Mouse (Mus musculus) liver, adult 2 months (tissue): ENCODE measurements at regions not wholly inside any gene's neighbourhood (a gene's known extent, or its start where the extent isn't known, plus 50 kb on each side); places are given as distances from the start of the nearest gene placed in this dataset.
"Not testable (repeated sequence)": the region's sequence is repeated elsewhere in the genome, so short reads cannot be mapped to it uniquely, and the experiment has no call there.

Experiments
- DNase-seq: peaks from one replicate; pipeline ENCODE4 v3.0.0-alpha.2; 2011; ENCODE audit warnings: low read depth, low spot score; ENCODE audit errors: extremely low read depth
- H3K27ac ChIP-seq: fragments of 200-500 bp; replicated peaks from 2 replicates; pipeline ENCODE4 v1.5.1; 2012; ENCODE audit warnings: low read depth, mild to moderate bottlenecking, control low read depth, inconsistent platforms, low read length; ENCODE audit not compliant: insufficient read depth
- H3K27me3 ChIP-seq: fragments of 200-500 bp; 2 replicates; pipeline ENCODE4 v1.6.1; 2012; ENCODE audit warnings: mild to moderate bottlenecking, moderate library complexity, low read length, inconsistent platforms; ENCODE audit not compliant: control insufficient read depth, insufficient read depth
- H3K36me3 ChIP-seq: fragments of 200-500 bp; 2 replicates; pipeline ENCODE4 v1.6.1; 2012; ENCODE audit warnings: low read length, inconsistent platforms; ENCODE audit not compliant: control insufficient read depth, insufficient read depth
- H3K4me1 ChIP-seq: fragments of 200-500 bp; 2 replicates; pipeline ENCODE4 v1.6.1; 2011; ENCODE audit warnings: low read length; ENCODE audit not compliant: control insufficient read depth, insufficient read depth
- H3K4me3 ChIP-seq: fragments of 200-500 bp; 2 replicates; pipeline ENCODE4 v1.5.1; 2011; ENCODE audit warnings: low read depth, mild to moderate bottlenecking, control low read depth, low read length, moderate library complexity; ENCODE audit not compliant: insufficient read depth
- H3K79me2 ChIP-seq: fragments of 200-500 bp; 2 replicates; pipeline ENCODE4 v1.6.1; 2012; ENCODE audit warnings: inconsistent platforms, mild to moderate bottlenecking, low read length, moderate library complexity; ENCODE audit not compliant: control insufficient read depth, insufficient read depth
- H3K9ac ChIP-seq: fragments of 200-500 bp; 2 replicates; pipeline ENCODE4 v1.6.1; 2012; ENCODE audit warnings: low read depth, mild to moderate bottlenecking, control low read depth, inconsistent platforms, low read length
- CTCF ChIP-seq: fragments of 200-500 bp; IDR thresholded peaks from 2 replicates; pipeline ENCODE4 v1.5.1; 2011; ENCODE audit warnings: low read depth, low read length, control low read depth
- POLR2A ChIP-seq: fragments of 200-500 bp; IDR thresholded peaks from 2 replicates; pipeline ENCODE4 v1.6.1; 2011; ENCODE audit warnings: low read length, control low read depth; ENCODE audit not compliant: insufficient read depth; ENCODE audit errors: extremely low read depth
- whole genome bisulfite sequencing: fragments of 180-500 bp; shearing (Covaris S2); methylation state at CpG from one replicate; pipeline ENCODE4 v1.1.7; 2018; 5-methylcytosine and 5-hydroxymethylcytosine counted together

DNA sequence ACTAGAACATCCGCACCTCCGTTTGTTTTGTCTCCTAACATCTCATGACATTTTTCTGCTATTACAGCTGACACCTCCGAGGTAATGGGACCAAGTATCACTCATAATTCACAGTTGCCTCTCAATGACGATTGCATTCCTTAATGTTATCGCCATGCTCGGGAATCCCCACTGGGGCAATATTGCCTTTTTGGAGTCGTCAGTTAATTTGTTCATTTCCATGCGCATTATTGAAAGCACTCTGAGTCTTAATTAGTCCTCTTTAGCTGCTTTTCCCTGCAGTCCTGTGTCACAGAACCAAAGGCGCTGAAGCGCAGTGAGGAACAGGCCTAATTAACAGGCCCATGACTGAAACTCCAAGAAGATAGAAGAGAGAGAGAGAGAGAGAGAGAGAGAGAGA lies 255.0 kb upstream of the Castor2 start:
- DNase-seq = no peak
- WGBS = 73% methylated on average over 10 of the region's 10 CpGs
- Histone ChIP-seq H3K27me3 (no peaks in the 10 kb centered on the region), H3K4me3 (no peak overlapping the region), H3K9ac (no peak overlapping the region), H3K4me1 (no peaks in the 10 kb centered on the region), H3K79me2 (no peaks in the 10 kb centered on the region), H3K27ac (no peak overlapping the region), H3K36me3 (no peaks in the 10 kb centered on the region)
- TF ChIP-seq POLR2A (no peak), CTCF (no peak)

DNA sequence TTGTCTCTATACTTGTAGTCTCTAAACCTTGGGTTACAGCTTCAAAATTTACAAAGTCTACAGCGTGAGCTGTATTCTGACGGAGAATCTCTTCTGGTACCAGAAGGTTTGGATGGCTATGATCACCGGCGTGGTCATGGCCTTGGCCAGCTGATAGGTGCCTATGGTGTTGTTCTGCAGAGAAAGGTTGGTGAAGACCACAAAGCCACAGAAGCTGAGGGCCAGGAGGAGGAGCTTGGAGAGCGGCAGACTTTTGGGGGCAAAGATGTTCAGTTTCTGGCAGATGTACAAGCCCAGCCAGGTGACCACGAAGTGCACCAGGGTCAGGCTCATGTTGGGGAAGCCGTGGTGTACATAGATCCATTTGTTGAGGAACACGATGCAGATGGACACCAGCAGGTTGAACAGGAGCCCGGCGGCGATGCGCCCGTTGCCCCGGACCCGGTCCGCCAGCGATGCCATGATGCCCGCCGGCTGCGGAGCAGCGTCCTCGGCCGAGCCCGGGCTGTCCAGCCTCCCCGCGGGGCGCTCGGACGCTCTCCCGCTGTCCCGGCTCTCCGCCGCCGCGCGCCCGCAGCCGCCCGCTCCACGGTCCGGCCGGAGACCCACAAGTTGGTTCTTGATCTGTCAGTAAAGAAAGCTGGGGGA lies 257.3 kb upstream of the Castor2 start:
- not testable (repeated sequence) for H3K79me2 ChIP-seq, H3K27ac ChIP-seq, H3K27me3 ChIP-seq, DNase-seq, H3K9ac ChIP-seq, H3K4me1 ChIP-seq, H3K4me3 ChIP-seq, H3K36me3 ChIP-seq
- 53% methylated on average over 21 of the region's 42 CpGs for WGBS

DNA sequence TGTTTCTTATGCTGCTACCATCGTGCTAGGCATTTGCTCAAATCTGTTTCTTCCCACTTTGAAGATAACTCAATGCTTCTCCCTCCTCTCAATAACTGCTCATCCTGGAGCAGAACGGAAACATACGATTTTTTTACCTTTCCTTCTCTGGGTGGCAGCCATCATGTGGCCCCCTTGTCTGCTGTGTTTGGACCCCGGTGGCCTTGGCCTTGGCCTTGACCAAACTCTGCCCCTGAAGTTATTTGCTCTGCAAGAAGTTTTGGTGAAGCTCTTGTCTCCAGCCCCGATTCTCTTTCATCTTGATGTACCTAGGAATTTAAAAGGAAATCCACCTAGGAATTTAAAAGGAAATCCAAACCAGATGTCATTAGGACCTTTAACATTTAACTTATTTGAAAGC lies 261.2 kb upstream of the Castor2 start:
- no peak overlapping the region for H3K27ac ChIP-seq
- H3K9ac ChIP-seq = no peak overlapping the region
- H3K4me1 ChIP-seq = no peaks in the 10 kb centered on the region
- H3K36me3 ChIP-seq = no peaks in the 10 kb centered on the region
- no peaks in the 10 kb centered on the region for H3K27me3 ChIP-seq
- WGBS = 70% methylated on average over 5 of the region's 5 CpGs
- H3K4me3 ChIP-seq = no peak overlapping the region
- DNase-seq = no peak
- no peaks in the 10 kb centered on the region for H3K79me2 ChIP-seq
- TF ChIP-seq POLR2A = no peak
- no peak for TF ChIP-seq CTCF

DNA sequence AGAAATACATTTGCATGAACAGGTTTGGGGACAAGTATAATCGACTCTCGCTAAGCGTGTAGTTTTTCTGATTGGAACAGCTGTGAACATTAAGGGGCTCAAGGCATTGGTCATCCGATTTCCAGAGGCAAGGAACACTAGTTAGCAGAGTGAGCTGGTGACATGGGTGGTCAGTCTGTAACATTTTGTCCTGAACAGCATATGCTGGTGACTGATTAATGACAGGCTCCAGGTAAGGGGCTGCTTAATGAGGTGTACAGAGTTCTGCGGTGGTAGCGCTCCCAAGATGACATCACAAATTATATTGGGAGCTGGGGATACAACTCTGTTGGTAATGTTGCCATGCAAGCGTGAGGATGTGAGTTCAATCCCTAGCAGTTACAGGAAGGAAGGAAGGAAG lies 266.3 kb upstream of the Castor2 start:
- no peaks in the 10 kb centered on the region for H3K36me3 ChIP-seq
- 89% methylated on average over 7 of the region's 7 CpGs for WGBS
- H3K4me3 ChIP-seq = no peak overlapping the region
- H3K79me2 ChIP-seq = no peaks in the 10 kb centered on the region
- H3K27ac ChIP-seq = no peak overlapping the region
- TF ChIP-seq CTCF (no peak), POLR2A (no peak)
- no peak for DNase-seq
- H3K4me1 ChIP-seq = no peaks in the 10 kb centered on the region
- no peak overlapping the region for H3K9ac ChIP-seq
- no peaks in the 10 kb centered on the region for H3K27me3 ChIP-seq

DNA sequence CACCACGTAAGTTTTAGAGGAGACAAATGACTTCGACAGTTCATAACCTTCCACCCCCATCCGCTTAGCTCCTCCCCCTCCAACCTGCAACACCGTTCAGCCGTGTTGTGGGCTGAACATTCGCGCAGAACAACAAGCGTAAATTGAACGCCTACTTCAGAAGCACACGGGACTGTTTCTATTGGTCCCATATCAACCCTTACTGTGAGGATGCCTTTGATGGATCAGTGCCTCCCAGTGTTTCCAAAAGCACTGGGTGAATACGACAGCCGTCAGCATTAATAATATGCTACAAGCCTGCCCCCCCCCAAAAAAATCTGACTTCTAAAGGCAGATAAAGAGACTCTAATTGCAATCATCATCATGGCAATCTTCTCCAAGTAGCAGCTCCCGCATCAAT lies 271.3 kb upstream of the Castor2 start:
- Histone ChIP-seq H3K27ac (no peak overlapping the region), H3K4me1 (no peaks in the 10 kb centered on the region), H3K79me2 (no peaks in the 10 kb centered on the region), H3K9ac (no peak overlapping the region), H3K27me3 (no peaks in the 10 kb centered on the region), H3K4me3 (no peak overlapping the region), H3K36me3 (no peaks in the 10 kb centered on the region)
- no peak for DNase-seq
- no peak for TF ChIP-seq POLR2A
- TF ChIP-seq CTCF = no peak
- 93% methylated on average over 13 of the region's 13 CpGs for WGBS

DNA sequence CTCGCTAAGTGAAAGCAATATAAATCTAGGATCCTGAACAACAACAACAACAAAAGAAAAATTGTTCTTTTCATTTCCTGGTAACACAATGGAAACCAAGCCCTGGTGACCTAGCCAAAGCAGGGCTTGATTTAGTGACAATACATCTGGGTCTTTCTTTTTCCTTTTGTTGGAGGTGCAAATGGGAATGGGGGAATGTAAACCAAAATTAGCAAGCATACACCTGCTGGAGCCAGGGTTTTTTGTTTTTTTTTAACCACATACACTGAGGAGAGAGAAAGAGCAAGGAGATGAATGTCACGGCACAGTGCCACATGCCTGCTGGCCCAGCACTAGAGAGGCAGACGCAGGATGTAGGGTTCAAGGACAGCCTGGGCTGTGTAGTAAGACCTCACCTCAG lies 275.6 kb upstream of the Castor2 start:
- WGBS = 74% methylated on average over 3 of the region's 3 CpGs
- Histone ChIP-seq H3K9ac (no peak overlapping the region), H3K79me2 (no peaks in the 10 kb centered on the region), H3K36me3 (no peaks in the 10 kb centered on the region), H3K27ac (no peak overlapping the region), H3K4me3 (no peak overlapping the region), H3K4me1 (no peaks in the 10 kb centered on the region), H3K27me3 (no peaks in the 10 kb centered on the region)
- TF ChIP-seq POLR2A (no peak), CTCF (no peak)
- DNase-seq = no peak
